Mouse (Mus musculus) naive thymus-derived CD4-positive, alpha-beta T cell, adult 2 months (primary cell): ENCODE results near the gene D130043K22Rik.
"Not testable (repeated sequence)": the region's sequence is repeated elsewhere in the genome, so short reads cannot be mapped to it uniquely, and the experiment has no call there.

Source experiments
- DNase-seq: peaks from one replicate; pipeline ENCODE4 v3.0.0-alpha.2; 2011; ENCODE audit warnings: low read depth

Gene D130043K22Rik

DNA sequence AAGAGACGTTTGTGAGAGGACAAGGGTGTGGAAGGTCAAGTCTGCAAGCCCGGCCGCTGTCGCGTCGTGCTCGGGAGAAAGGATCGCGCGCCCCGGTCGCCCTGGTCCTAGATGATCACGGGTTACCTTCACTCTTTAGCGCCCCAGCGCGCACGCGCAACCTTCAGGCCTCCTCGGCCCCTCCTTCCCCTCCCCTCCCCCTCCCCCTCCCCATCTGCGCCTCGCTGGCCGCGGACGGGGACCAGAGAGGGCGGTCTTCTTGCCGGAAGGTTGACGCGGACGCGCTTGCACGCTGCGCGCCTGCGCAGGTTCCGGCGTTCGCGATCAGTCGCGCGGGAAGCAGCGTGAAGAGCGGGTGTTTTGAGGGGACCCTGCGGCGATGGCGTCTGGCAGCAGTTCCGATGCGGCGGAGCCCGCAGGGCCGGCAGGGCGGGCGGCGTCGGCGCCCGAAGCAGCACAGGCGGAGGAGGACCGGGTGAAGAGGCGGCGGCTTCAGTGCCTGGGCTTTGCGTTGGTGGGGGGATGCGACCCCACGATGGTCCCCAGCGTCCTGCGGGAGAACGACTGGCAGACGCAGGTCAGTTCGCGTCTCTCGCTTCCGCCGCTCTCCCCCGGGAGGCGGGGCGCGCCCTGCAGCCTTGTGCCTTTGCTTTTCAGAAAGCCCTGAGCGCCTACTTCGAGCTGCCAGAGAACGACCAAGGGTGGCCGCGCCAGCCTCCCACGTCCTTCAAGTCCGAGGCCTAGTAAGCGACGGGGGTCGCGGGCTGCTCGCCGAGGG, 13.4 kb upstream of the D130043K22Rik start, which contains the start of the genes Acot13 and Tdp2:
Acot13 (minus strand) TSS at position 188 of the 778 bp plus-strand sequence.
Tdp2 (plus strand) TSS at position 327 of the 778 bp plus-strand sequence.
- peak; percentile 97 for DNase-seq

DNA sequence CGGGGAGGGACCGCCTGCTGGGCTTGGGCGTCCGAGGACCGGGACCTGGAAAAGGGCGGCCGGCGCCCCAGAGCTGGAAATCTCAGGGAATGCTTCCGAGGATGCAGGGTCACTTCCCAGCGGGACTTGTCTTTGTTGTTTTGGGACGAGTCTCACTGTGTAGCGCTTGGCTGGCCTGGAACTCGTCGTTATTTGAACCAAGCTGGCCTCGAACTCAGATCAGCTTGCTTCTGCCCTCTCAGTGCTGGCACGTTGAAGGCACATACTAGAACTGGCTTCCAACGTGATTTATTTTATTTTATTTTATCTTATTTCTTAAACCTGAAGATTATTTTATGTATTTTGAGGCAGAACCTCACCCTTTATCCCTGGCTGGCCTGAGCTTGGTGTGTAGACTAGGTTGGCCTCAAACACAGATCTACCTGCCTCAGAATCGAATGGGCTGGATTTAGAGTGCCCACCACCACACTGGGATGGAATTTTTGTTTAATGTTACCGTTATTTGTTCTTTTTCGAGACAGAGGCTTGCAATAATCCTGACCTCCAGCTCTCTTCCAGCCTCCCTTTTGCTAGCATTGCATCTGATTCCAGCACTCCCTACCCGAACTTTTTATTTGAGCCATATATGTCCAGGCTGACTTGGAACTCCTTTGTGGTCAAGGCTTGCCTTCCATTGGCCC, 12.7 kb upstream of the D130043K22Rik start:
- no peak for DNase-seq

GRCm38 (mm10) chr13:24832811-24833155, 12.2 kb upstream of the D130043K22Rik start:
- no peak for DNase-seq

DNA sequence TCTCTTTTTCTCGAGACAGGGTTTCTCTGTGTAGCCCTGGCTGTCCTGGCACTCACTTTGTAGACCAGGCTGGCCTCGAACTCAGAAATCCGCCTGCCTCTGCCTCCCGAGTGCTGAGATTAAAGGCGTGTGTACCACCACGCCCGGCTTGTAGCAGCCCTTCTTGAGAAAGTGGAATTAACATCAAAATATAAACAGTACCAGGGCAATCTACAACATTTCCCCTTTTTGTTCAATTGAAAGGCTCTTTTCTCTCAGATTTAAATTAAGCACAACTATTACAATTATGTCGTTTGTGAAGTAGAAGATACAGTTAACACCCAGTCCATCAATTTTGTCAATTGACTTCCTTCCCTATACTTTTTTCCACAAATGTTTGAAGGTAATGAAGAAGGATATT, 7.2 kb upstream of the D130043K22Rik start:
- DNase-seq, result not testable (repeated sequence)

- no peak for DNase-seq
These were observed 5.1 kb upstream of the D130043K22Rik start for GRCm38 (mm10) chr13:24839831-24840230.

DNA sequence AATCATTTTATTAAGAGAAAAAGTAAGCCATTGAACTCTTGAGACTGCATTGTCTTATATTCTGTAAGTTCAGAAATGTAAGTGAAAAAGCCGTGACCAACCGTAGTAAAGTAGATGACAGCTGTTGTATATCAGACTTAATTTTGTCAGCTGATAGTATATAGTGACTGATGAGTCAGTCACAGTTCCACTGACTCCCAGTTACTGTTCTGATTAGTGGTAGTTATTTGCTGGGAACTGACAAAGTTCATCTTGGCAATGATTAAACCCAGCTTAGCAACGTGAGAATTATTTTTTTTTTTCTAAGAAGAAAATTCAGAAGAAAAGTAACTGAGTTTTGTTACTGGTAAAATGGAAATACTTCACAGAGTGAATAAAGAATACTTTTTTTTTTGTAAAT, 3.2 kb upstream of the D130043K22Rik start:
- no peak for DNase-seq

DNA sequence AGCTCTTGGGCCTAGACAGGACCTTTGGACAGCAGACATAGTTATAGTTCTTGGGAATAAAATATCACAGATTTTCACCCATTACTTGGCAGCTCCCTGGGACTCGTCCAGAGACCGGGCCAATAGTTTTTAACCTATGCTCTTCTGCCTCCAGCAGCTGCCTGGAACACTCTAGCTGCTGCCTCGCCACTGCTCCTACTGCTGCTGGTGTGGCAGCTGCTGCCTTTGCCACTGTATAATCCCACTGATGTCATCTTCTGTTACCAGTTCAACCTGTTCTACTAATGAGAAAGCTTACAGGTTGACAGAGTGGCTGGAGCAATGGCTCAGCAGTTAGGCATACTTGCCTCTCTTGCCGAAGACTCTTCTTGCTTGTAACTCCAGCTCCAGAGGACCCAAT, 4.4 kb downstream of the D130043K22Rik start:
- DNase-seq, result no peak

GRCm38 (mm10) chr13:24851989-24852388, 7.1 kb downstream of the D130043K22Rik start:
- no peak for DNase-seq

DNA sequence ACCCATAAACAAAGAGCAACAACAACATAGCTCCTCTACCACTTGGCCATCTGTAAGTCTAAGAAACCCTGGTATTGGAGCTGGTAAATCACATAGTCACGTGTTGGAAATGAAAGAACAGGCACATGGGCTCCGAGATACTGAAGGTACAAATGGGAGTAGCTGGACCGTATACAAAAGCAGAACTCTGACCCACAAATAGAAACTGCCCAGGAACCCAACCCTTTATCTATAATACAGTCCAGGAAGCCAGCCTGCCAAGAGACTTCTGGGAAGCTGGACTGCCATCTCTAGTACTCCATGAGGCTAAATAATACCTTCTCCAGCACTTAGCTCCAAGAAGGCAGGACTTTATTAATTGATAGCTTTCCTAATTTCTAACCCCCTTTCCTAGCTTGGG, 7.6 kb downstream of the D130043K22Rik start:
- no peak for DNase-seq

DNA sequence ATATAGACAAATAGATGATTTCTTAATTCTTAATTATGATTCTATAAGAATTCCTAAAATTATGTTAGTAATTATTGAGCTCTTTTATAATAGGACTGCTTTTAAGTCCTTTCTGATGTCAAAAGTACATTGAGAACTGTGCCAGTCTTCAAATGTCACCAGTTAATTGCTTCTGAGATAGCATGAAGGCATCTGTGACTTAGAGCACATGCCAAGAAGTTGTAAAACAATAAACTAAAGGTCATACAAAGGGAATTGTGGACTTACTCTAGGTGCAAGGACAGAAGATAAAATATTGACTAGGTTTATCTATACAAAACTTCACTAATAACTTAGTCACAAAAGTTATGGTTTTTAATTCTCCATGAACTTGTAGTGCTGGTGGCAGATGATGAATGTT, 14.2 kb downstream of the D130043K22Rik start:
- DNase-seq, result no peak

DNA sequence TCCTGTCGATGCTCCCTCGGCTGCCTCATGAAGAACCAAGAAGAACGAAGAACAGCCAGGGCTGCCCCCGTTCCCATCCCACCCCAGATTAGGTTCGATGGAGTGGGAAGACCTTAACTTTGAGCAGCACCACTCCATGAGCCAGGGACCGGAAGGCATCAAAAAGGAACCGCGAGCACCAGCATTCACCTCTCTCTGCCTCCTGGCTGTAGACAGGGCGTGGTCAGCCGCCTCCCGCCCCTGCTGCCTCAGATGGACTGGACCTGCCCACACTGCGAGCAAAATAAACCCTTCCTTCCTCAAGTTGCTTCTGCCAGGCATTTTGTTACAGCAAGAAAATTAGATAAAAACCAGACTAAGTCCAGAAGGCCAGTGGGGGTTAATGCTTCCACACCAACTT, 16.1 kb downstream of the D130043K22Rik start:
- DNase-seq, result peak; percentile 16

DNA sequence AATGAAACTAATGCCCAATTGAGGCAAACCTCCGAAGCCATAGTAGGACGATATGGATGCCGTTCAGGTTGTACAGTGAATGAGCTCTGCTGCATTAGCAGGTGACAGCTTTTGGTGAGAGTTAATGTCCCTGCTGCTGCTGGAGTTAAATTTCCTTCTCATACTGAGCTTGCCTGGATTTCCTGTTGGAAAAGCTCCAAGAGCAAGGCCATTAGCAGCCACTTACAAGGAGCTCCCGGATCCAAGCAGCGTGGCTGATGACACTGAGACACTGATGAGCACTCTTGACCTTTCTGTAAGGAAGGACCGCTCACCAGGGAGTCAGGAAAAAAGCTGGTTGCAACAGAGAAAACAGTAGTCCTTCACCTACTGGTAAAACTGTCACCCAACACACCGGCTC, 17.1 kb downstream of the D130043K22Rik start:
- DNase-seq, result no peak

DNA sequence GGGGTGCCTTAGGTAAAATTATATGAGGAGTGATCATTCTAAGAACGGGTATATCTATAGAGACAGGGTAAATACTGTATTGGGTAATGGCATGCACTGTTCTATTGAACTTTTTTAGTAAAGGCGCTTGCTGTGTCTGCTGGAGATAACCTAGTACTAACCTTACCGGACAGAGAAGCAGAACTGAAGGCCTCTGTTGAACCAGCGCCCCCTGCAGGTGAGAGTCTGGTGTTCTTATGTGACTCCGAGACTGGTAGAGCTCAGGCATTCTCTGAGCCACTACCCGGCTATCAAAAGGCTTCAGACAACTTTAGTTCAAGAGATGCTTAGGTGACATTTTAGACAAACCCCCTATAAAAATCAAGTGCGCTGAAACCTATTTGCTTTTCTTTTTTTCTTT, 17.6 kb downstream of the D130043K22Rik start:
- DNase-seq, result peak; percentile 77

GRCm38 (mm10) chr13:24866430-24867402, 21.8 kb downstream of the D130043K22Rik start:
- DNase-seq, result no peak

GRCm38 (mm10) chr13:24867789-24868188, 22.9 kb downstream of the D130043K22Rik start:
- no peak for DNase-seq

GRCm38 (mm10) chr13:24868233-24868632, 23.3 kb downstream of the D130043K22Rik start:
- no peak for DNase-seq

DNA sequence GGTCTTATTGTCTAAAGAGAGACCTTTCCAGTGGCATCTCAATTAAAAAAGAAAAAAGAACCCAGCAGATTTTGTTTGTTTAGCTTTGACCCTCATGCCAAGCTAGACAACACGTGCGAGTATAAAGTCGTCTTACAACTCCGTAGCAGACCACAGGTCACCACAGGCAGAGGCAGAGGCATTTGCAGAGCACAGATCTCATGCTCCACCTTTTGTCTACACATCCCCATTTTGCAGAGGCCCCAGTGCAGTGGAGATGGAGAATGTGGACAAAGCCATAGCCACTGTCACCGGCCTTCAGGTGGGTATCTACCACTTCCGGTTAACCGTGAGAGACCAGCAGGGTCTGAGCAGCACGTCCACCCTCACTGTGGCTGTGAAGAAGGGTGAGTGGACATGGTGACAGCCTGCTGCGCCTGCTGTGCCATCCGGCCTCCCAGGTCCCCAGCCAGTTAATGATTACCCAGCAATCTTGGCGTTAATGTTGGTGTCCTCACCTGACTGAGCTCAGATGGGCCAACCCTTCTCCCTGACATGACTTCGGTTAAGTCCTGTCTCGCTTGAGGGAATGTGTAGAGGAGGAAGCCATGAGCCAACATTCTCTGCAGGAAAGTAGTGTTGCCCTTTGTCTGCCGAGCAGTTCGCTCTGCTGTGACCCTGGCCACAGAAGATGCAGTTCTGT, 34.6 kb downstream of the D130043K22Rik start:
- DNase-seq, result no peak

- no peak for DNase-seq
These were observed 35.3 kb downstream of the D130043K22Rik start for GRCm38 (mm10) chr13:24880208-24880607.

DNA sequence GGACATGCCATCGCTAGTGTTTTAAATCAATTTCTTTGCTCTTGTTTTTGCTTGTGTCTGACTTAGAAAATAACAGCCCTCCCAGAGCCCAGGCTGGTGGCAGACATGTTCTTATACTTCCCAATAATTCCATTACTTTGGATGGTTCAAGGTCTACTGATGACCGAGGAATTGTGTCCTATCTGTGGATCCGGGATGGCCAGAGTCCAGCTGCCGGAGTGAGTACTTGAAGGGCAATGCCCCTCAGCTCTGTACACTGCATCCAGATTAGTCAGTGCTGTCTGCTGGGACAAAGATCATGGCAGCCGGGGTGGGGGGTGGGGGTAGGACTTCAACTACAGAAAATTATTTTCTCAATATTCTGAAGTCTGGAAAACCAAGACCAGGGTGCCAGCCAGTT, 35.8 kb downstream of the D130043K22Rik start:
- no peak for DNase-seq

DNA sequence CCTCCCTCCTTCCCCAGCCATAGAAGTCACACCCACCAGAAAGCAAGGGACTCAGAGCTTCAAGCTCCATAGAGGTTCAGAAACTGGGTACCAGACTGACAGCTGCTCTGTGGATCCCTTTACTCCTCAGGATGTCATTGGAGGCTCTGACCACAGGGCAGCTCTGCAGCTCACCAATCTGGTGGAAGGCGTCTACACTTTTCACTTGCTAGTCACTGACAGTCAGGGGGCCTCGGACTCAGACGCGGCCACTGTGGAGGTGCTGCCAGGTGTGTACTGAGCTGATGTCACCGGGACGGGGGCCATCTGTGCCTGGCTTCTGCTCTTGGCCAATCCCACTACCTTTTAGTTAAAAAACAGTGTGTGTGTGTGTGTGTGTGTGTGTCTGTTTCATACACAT, 37.5 kb downstream of the D130043K22Rik start:
- DNase-seq, result no peak

DNA sequence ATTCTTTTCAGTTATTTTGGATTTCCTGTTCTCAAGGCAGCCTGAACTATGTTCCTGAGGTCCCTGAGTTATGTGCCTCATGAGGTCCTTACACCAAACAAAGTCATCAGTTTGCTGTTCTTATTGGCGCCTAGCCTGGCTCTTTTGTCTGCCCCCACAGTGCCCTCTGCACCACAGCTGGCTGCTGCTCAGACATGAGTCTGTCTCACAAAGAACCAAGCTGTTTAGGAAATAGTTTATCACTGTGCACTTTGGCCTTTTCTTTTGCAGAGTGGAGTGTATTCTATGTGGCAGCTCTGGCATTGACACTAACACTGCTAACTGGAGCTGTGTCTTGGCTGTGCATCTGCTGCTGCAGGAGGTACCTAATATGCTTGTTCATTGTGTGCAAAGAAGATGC, 44.6 kb downstream of the D130043K22Rik start:
- no peak for DNase-seq

DNA sequence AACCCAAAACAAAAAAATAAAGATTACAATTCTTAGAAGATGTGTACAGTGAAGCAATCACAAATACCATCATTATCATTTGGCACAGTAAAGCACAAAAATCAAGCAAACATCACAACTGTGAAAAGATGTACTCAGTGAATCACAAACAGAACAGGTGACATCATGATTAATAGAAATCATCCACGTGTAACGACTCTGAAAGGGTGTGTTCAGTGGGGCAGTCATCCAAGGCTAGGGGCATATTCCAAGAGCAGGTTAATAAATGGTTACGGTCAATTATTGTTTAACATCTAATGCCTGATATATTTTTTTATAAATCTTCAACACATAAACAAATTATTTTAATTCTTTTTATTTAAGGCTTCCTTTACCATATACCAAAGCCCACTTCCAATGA, 47.6 kb downstream of the D130043K22Rik start:
- DNase-seq, result no peak
